In genomic region chr10:84562567-84563554, GRCm38 (mm10) we compare ENCODE assay signal across 8 mouse cellular contexts. TPM values are rescaled to one million over a fixed set of nuclear protein-coding genes. Genes with fewer than 3 reads are reported as not detected.
DNase-seq lines count a peak whose midpoint lies in the region; ATAC-seq and TF ChIP-seq lines count a peak whose summit lies in the region.

No protein-coding gene starts in this region.

- DNase-seq in kidney, adult 11 months: peak; percentile 36
- DNase-seq in kidney, adult 18-20 months: no peak
- DNase-seq in R1 (ENCODE audit: low read depth, low spot score): peak; percentile 59
- peak; percentile 42 for DNase-seq in limb, embryonic 14.5 days (ENCODE audit: low spot score)
- peak; percentile 51 to 54 for DNase-seq in spleen, adult 18-20 months
- DNase-seq in gastrocnemius, adult 8-10 months (ENCODE audit: low spot score in 2 of 2): no peak
- no peak for DNase-seq in layer of hippocampus, adult 8-10 months (ENCODE audit: low spot score in 2 of 2)

- WGBS in limb, embryonic 14.5 days: 47% methylated on average over 13 of the region's 13 CpGs

- peak; percentile 81 for ATAC-seq in granulocyte monocyte progenitor cell, adult 5-6 weeks (replicated peaks; ENCODE audit: poor library complexity, severe bottlenecking)
- peak; percentile 50; the same call in 1 of the 2 replicates for ATAC-seq in limb, embryonic 14.5 days (ENCODE audit: low FRiP score, low read depth)

- no peak for TF ChIP-seq POLR2A in limb, embryonic 14.5 days (IDR thresholded peaks at IDR 0.05; ENCODE audit: borderline replicate concordance, extremely low read depth, insufficient read depth, insufficient read length)

- H3K4me3 ChIP-seq in limb, embryonic 14.5 days (replicated peaks; ENCODE audit: low read length): no peak overlapping the region

- no peaks in the 10 kb centered on the region for H3K27me3 ChIP-seq in limb, embryonic 14.5 days (ENCODE audit: control insufficient read depth, insufficient read depth, low read length)

- H3K36me3 ChIP-seq in limb, embryonic 14.5 days (ENCODE audit: control insufficient read depth, insufficient read depth, low read length): no peaks in the 10 kb centered on the region

- H3K27ac ChIP-seq in limb, embryonic 14.5 days (replicated peaks; ENCODE audit: low read depth, low read length): no peak overlapping the region

- H3K4me2 ChIP-seq in limb, embryonic 14.5 days (replicated peaks; ENCODE audit: low read depth, low read length, severe bottlenecking): no peak overlapping the region

- H3K9ac ChIP-seq in limb, embryonic 14.5 days (ENCODE audit: low read depth, low read length, severe bottlenecking): no peak overlapping the region

- peaks cover 12% of the 10 kb centered on the region for H3K4me1 ChIP-seq in limb, embryonic 14.5 days (ENCODE audit: control insufficient read depth, insufficient read depth, low read length)

- no peaks in the 10 kb centered on the region for H3K9me3 ChIP-seq in limb, embryonic 14.5 days (ENCODE audit: control insufficient read depth, low read length)

RNA-seq across cellular contexts. Expression of gene Tcp11l2, which starts 13.6 kb away (rescaled TPM):
- total RNA-seq in granulocyte monocyte progenitor cell, adult 5-6 weeks (2014; fragmentation: Nextera tagmentation): 15.6 and 18.3 TPM in 2 replicates
- 8.9 and 9.5 TPM in 2 replicates for total RNA-seq in granulocyte monocyte progenitor cell, adult 5-6 weeks (2017)
- polyA plus RNA-seq in limb, embryonic 14.5 days (2012; rRNA removed): 15.8 and 27.9 TPM in 2 replicates
- 20.0 and 22.9 TPM in 2 replicates for polyA plus RNA-seq in limb, embryonic 14.5 days (2014; fragmentation: Nextera tagmentation; extraction: Ambion mirVana)
- 10 to 100 TPM; 31.0 to 44.5 (median 39.1) TPM for total RNA-seq in gastrocnemius, adult 8-10 months (2022)
- total RNA-seq in layer of hippocampus, adult 8-10 months (2022): 10 to 100 TPM; 22.0 to 31.3 (median 26.9) TPM

RNA-seq across cellular contexts. Expression of gene Ckap4, which starts 29.0 kb away (rescaled TPM):
- total RNA-seq in granulocyte monocyte progenitor cell, adult 5-6 weeks (2014; fragmentation: Nextera tagmentation): 67.8 and 79.6 TPM in 2 replicates
- total RNA-seq in granulocyte monocyte progenitor cell, adult 5-6 weeks (2017): 55.7 and 58.3 TPM in 2 replicates
- polyA plus RNA-seq in limb, embryonic 14.5 days (2012; rRNA removed): 143 and 144 TPM in 2 replicates
- polyA plus RNA-seq in limb, embryonic 14.5 days (2014; fragmentation: Nextera tagmentation; extraction: Ambion mirVana): 186 and 189 TPM in 2 replicates
- total RNA-seq in gastrocnemius, adult 8-10 months (2022): 1 to 10 TPM; 5.3 to 7.8 (median 5.7) TPM
- 10 to 100 TPM; 18.8 to 20.8 (median 19.8) TPM for total RNA-seq in layer of hippocampus, adult 8-10 months (2022)

RNA-seq across cellular contexts. Expression of gene Polr3b, which starts 59.2 kb away (rescaled TPM):
- total RNA-seq in granulocyte monocyte progenitor cell, adult 5-6 weeks (2014; fragmentation: Nextera tagmentation): 26.2 and 29.8 TPM in 2 replicates
- total RNA-seq in granulocyte monocyte progenitor cell, adult 5-6 weeks (2017): 32.8 and 46.9 TPM in 2 replicates
- polyA plus RNA-seq in limb, embryonic 14.5 days (2012; rRNA removed): 8.5 and 10.6 TPM in 2 replicates
- polyA plus RNA-seq in limb, embryonic 14.5 days (2014; fragmentation: Nextera tagmentation; extraction: Ambion mirVana): 13.5 and 14.6 TPM in 2 replicates
- total RNA-seq in gastrocnemius, adult 8-10 months (2022): 1 to 10 TPM; 8.6 to 9.5 (median 8.7) TPM
- total RNA-seq in layer of hippocampus, adult 8-10 months (2022): 10 to 100 TPM; 14.6 to 17.5 (median 15.9) TPM

Comparison
In these comparisons a context has a peak if more than half of its experiments do, and no peak if none do; other contexts are left out.
1. DNase-seq: peak in kidney, adult 11 months (single experiment), R1 (single experiment), limb, embryonic 14.5 days (single experiment) and spleen, adult 18-20 months (2 of 2); none in kidney, adult 18-20 months (single experiment), gastrocnemius, adult 8-10 months (0 of 2) and layer of hippocampus, adult 8-10 months (0 of 2).